Mouse (Mus musculus) embryo, embryonic 11.5 days (tissue): ENCODE measurements around the gene Zfp616.

ENCODE experiments used
- DNase-seq: peaks from one replicate; pipeline ENCODE4 v3.0.0-alpha.2; 2012; ENCODE audit warnings: low read depth, low spot score

Gene Zfp616

DNA sequence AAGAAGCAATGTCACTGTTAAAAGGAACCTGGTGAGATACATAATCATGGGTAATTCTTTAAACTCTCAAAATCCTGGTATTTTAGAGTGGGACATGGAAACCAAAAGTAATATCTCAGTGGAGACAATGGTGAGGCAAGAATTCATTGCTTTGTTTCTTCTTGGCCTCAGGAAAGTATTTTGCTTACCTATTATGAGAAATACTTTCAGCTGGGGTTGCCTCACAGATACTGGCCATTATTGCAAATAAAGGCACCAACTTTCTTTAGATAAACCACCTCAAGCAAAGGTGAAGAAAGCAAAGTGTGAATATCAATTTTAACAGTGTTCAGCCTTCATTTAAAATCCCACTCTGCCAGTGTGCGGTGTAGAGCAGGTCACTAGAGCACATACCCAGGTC, at the start of gene Zfp616:
TSS of gene Zfp616 (plus strand) at position 301 of the 400 bp plus-strand sequence.
- DNase-seq, result no peak

DNA sequence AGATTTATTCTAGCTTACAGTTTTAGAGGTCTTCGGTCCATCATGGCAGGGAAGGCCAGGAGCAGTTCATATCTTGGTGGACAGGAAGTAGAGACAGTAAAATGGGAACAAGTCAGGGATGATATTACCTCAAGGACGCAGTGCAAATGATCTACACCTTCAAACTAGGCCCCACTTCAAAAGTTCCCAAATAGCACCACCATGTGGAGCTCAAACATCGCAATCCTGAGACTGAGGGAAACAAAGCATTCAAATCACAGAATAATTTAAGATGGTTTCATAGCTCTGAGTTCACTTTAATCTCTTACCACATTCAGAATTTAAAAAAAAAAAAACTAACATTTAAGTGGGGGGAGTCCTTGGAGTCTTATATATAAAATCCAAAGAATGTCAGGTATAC, 18.4 kb upstream of the Zfp616 start:
- DNase-seq, result no peak

DNA sequence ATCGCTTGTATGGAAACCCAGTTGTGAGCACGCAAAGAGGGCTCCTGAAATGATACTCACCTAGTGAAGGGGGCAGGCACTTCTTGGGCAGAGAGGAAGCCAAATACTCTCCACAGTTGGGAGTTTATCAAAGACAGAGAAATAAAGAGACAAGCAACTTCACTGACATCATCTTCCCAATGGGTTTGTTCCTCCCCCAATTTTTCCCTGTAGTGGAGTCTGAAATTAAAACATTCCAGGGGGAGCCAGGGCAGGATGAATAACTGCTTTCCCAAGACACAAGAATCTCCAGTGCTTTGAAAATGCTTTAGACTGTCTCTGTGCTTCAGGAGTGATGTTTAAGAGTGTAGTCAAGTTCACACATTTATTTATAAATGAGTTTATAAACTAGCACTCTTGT, 13.3 kb upstream of the Zfp616 start, which contains the start of the genes Olfr139 and Olfr399:
TSS of gene Olfr139 (minus strand) at position 101 of the 400 bp plus-strand sequence.
TSS of gene Olfr399 (minus strand) at position 165 of the 400 bp plus-strand sequence.
- DNase-seq, result no peak

GRCm38 (mm10) chr11:74100724-74101123, 31.0 kb downstream of the Zfp616 start:
- DNase-seq, result no peak

GRCm38 (mm10) chr11:74101507-74101906, 31.8 kb downstream of the Zfp616 start:
- DNase-seq, result no peak

GRCm38 (mm10) chr11:74105066-74105465, 35.3 kb downstream of the Zfp616 start:
- no peak for DNase-seq

- no peak for DNase-seq
Measured at GRCm38 (mm10) chr11:74113412-74113811, 43.7 kb downstream of the Zfp616 start, which contains the start of gene Olfr401. TSS of gene Olfr401 (plus strand) at chr11:74113712.
